Mouse (Mus musculus) kidney, postnatal 25 days (tissue): Measurements from ENCODE around the gene Gja4.

Experiments
- DNase-seq, 2 experiments: peaks; one replicate each; pipeline ENCODE4 v3.0.0; 2021; ENCODE audit warnings: mixed read lengths in 2 of 2

Gja4 gene

DNA sequence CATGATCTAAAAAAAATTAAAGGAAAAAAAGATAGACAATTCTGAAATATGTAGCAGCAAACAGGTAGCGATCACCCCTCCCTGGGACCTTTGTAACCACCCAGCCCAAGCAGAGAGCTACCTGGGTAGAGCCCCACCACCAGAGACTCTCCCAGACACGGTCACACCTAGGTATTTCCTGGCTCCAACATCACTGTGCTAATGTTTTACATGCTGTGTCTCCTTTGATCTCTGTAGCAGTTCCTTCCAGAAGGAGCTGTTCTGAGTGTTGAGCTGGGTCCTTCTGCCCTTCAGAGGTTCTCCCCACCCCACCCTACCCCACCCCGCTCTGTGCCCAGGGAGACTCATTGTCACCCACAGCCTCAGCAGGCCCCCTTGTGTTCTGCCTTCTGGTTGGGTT, 9.8 kb upstream of the Gja4 start:
- no peak for DNase-seq

DNA sequence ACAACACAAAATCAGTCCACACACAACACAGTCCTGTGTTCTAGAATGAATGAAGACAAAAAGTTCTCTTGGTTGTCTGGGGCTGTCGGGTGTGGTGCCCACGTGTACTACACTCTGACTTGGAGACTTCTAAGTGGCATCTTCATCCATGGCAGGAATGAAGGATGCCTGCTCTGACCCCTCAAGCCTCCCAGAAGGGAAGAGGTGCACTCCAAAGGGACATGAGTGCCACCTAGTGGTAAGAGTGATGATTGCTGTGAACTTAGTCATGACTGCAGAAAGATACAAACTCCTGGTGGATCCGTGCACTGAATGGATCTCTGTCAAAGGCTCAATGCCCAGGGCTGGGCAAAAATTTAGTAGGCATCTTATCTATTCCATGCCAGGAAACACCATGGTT, 5.8 kb upstream of the Gja4 start:
- peak; percentile 47 to 88 for DNase-seq

DNA sequence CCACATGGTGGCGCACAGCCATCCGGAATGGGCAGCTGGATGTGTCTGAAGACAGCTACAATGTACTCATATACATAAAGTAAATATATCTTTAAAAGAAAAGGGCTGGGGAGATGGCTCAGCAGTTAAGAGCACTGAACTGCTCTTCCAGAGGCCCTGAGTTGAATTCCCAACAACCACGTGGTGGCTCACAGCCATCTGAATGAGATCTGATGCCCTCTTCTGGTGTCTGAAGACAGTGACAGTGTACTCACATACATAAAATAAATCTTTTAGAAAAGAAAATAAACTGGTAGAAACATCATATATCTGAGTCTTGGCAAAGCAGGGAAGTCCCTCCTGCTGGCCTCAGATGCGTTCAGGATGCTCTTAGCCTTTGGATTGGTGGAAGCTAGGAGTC, 3.3 kb upstream of the Gja4 start:
- peak in 1 of 2 experiments; percentile 21 for DNase-seq

GRCm38 (mm10) chr4:127315753-127316152, 1.9 kb upstream of the Gja4 start:
- no peak for DNase-seq

- DNase-seq: no peak
Observed at GRCm38 (mm10) chr4:127314585-127314984, 746 bp upstream of the Gja4 start.

DNA sequence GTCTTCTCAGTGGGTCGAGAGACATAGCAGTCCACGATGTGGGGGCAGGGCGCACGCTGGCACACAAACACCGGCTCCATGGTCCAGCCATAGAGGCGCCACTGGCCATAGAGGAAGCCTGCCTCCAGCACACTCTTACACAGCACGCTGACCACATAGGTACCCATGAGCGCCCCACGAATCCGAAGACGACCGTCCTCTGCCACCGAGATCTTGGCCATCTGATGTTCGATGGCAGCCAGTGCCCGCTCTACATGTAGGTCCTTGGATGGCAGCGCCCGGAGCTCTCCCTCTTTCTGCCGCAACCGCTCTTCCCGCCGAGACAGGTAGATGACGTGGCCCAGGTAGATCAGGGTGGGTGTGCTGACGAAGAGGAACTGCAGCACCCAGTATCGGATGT, 1.5 kb downstream of the Gja4 start:
- DNase-seq: no peak

DNA sequence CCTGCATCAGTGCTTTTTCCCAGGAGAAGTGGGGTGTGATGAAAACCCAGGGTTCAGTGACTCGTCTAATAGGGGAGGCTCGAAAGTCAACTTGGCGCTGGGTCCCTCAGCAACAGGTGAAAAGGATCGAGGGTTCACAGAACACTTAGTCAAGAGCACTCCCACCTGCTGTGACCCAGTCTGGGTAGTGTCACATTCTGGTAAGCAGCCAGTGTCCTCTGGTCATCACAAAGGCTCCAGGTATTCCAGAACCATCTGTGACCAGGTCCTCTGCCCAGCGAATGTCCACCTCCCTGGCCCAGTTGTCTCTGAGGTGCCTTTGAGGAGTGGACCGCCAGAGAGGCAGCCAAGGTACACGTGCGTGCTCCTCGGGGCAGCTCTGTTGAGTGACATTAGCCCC, 2.3 kb downstream of the Gja4 start:
- DNase-seq: no peak

DNA sequence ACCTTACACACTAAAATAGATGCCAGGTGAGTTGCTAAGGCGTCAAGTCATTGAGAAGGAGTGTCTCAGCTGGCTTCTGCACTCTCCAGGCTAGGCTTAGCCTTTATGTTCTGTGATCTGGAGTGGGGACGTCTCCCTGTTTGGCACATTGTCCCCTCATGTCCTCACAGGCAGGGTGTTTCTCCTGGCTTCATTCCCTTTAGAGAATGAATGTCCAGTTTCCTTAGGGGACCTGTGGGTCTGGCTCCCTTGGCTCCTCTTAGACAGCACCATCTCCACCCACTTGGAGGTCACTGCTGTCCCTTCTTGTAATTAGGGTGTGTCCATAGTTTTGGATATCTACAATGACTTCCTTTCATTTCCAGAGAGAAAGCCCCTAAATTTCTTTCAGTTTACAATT, 6.9 kb downstream of the Gja4 start:
- no peak for DNase-seq

DNA sequence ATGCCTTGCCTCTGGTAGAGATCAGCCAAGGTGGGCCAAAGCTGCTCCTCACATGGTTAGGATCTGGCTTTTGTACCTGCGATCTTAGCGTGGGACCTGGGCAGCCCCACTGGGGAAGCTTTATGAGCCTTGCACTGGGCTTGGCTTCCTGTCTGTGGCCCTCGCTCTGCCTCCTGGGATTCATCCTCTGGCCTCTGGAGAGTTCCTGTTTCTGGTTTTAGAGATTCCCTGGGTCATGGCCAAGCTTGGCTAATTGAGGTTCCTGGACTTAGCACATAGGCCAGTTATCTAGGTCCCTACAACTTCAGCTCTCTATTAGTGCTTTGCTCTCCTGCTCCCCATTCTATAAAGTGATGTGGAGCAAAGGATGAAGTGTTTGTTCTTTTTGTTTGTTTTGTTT, 10.0 kb downstream of the Gja4 start:
- DNase-seq: peak; percentile 64 to 66

GRCm38 (mm10) chr4:127300503-127300902, 13.3 kb downstream of the Gja4 start:
- no peak for DNase-seq

DNA sequence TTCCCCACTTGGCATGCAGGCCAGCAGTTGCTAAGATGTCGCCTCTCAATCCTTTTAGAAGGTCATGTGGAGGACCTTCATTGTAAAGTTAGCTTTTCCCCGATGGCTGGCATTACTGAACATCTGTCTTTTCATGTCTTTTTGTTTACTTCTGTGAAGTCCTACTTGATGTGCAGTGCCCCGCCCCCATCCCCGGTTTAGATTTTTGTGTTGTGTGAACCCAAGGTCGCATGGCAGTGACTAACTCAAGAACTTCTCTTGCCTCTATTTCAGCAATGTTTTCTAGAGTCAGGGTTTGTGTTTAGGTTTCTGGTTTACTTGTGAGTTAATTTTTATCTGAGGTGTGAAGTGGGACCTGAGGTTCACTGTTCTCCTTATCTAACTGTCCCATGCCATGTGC, 21.2 kb downstream of the Gja4 start:
- DNase-seq: no peak

DNA sequence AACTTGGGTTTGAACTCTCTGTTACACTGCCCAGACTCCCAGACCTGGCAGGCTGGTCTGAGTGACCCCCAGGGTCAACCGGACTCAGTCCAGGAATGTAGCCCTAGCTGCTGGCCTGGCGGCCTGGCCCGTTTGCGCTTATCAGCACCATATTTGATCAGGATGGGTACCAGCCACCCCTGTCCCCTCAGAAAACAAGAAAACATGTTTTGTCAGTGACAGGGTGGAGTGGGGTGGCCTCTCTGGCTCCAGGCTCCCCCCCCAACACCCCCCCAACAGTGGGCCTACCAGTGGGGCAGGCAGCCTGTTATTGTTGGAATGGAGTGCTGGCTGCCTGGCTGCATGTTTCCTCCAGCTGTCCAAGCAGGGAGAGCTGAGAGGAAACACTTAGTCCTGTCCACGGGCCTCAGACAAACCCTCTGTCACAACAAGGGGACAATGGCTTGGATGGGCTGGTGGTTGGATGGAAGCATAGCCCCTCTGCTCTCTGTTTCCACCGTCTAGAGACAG, 24.7 kb downstream of the Gja4 start:
- peak; percentile 31 to 59 for DNase-seq

DNA sequence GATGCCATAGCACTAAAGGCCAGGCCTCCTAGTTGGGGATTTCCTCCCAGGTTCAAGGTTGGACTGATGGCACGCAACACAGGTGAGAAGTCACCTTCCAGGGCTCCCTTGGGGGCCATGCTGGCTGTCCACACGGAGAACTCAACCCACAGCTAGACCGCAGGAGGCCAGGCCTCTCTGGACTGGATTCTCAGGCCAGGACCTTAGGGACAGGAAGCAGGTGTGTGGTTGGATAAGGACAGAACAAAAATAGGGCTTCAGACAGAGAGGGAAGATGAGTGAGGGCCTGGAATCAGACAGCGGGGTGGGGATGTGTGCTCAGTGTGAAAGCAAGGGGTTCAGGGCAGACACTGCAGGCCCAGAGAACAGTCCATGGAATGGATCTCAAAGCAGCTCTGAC, 26.9 kb downstream of the Gja4 start:
- DNase-seq: no peak

GRCm38 (mm10) chr4:127279241-127279640, 34.6 kb downstream of the Gja4 start:
- DNase-seq: no peak

DNA sequence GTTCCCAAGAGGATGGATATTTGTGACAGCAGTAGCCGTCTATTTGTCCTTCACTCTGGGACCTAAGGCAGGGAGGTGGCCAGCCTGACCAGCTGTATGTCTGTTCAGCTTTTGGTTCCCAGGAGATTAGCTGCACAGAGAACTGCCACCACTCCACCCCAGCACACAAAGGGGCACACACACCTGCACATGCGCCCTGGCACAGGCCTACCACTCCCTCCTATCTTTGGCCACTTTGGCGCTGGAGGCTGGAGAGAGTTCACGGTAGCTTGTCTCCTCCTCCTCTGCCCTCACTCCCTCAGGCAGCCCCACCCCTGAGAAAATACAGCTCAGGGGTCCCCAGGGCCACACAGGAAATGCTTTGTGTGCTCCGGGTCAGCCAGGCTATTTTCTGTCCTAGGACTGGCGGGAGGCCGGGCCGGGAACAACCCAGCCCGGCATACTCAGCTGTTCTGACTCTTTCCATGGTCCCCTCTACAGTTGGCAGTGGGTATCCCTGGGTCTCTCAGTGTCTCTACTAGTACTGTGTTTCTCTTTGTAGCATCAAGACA, 35.3 kb downstream of the Gja4 start:
- DNase-seq: peak; percentile 45 to 74

GRCm38 (mm10) chr4:127264183-127264554, 49.7 kb downstream of the Gja4 start:
- no peak for DNase-seq

DNA sequence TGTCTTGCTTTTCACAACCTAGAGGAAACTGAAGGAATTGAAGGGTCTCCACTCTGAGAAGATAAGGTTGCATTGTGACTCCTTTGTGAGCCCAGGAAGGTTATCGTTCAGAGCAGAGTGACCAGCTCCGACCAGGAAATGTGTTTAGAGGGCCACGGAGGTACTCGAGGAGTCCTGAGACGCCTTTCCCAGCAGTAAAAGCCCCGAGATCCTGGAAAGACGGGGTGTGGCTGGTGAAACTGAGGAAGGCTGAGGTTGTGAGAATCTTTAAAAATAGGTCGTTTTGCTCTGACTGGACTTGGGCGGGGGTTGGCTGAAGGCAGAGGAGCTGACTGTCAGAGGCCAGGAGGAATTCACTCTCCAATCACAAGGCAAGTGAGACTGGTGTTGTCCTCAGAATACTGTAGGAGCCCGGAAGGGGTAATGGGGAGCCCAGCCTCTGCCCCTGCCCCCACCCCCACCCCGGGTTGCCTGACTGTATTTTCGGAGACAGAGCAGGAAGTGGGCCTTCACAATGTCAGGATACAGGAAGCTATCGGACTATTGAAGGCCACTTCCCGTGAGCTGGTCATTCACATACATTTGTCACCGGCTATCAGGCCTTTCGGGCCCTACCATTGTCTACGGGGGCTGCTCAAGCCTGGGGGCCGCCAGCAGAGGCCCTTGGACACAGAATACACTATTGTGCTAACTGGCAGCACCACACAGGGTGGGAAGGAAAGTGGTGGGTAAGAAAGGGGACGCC, 50.2 kb downstream of the Gja4 start:
- peak; percentile 20 to 65 for DNase-seq

- no peak for DNase-seq
Observed at GRCm38 (mm10) chr4:127261601-127262000, 52.2 kb downstream of the Gja4 start.
